Mouse (Mus musculus): ENCODE results near the gene Ppih. TPM values are rescaled to one million over a fixed set of nuclear protein-coding genes. Genes with fewer than 3 reads are reported as not detected.
A peak's percentile ranks its signal among the peaks of the same experiment; 100 is the strongest.

The Ppih gene
- 10 to 100 TPM; 18.4 to 23.0 TPM for total RNA-seq (2021)

- peak; percentile 97 for DNase-seq
These were observed at the start of gene Ppih for GRCm38 (mm10) chr4:119320131-119320830. Gene Ppih, minus strand, starts transcription at chr4:119320546.

- DNase-seq, result no peak
These were observed 49.1 kb upstream of the Ppih start for GRCm38 (mm10) chr4:119369460-119369859.

GRCm38 (mm10) chr4:119366758-119367526 is 46.6 kb upstream of the Ppih start:
- no peak for DNase-seq

- DNase-seq, result no peak
These were observed 41.9 kb upstream of the Ppih start for GRCm38 (mm10) chr4:119362231-119362630.

GRCm38 (mm10) chr4:119359196-119359971 is 39.0 kb upstream of the Ppih start:
- peak; percentile 16 for DNase-seq

GRCm38 (mm10) chr4:119345508-119345907 is 25.2 kb upstream of the Ppih start:
- no peak for DNase-seq

GRCm38 (mm10) chr4:119338861-119339361 is 18.6 kb upstream of the Ppih start:
- DNase-seq, result peak; percentile 56

GRCm38 (mm10) chr4:119338422-119338821 is 18.1 kb upstream of the Ppih start:
- no peak for DNase-seq

GRCm38 (mm10) chr4:119333487-119333886 is 13.1 kb upstream of the Ppih start:
- no peak for DNase-seq

- DNase-seq, result peak; percentile 12
These were observed 677 bp upstream of the Ppih start for GRCm38 (mm10) chr4:119320896-119321550.

GRCm38 (mm10) chr4:119313756-119314155 is 6.6 kb downstream of the Ppih start:
- no peak for DNase-seq

GRCm38 (mm10) chr4:119305418-119305817 is 14.9 kb downstream of the Ppih start:
- no peak for DNase-seq

- no peak for DNase-seq
These were observed 17.1 kb downstream of the Ppih start for GRCm38 (mm10) chr4:119303291-119303690.

GRCm38 (mm10) chr4:119301777-119302176 is 18.6 kb downstream of the Ppih start:
- no peak for DNase-seq

- DNase-seq, result no peak
These were observed 19.6 kb downstream of the Ppih start for GRCm38 (mm10) chr4:119300761-119301160.

GRCm38 (mm10) chr4:119297361-119297760 is 23.0 kb downstream of the Ppih start:
- DNase-seq, result no peak

- no peak for DNase-seq
These were observed 25.3 kb downstream of the Ppih start for GRCm38 (mm10) chr4:119295134-119295453.

GRCm38 (mm10) chr4:119294415-119295133 is 25.8 kb downstream of the Ppih start, which contains the start of gene Ybx1:
Gene Ybx1, minus strand, starts transcription at chr4:119294604.
- DNase-seq, result peak; percentile 100

GRCm38 (mm10) chr4:119293574-119294258 is 26.6 kb downstream of the Ppih start:
- DNase-seq, result peak; percentile 35

- peak; percentile 70 for DNase-seq
These were observed 27.4 kb downstream of the Ppih start for GRCm38 (mm10) chr4:119292771-119293573.
